Mouse (Mus musculus): ENCODE data around the gene Lyrm9.

Gene Lyrm9

DNA sequence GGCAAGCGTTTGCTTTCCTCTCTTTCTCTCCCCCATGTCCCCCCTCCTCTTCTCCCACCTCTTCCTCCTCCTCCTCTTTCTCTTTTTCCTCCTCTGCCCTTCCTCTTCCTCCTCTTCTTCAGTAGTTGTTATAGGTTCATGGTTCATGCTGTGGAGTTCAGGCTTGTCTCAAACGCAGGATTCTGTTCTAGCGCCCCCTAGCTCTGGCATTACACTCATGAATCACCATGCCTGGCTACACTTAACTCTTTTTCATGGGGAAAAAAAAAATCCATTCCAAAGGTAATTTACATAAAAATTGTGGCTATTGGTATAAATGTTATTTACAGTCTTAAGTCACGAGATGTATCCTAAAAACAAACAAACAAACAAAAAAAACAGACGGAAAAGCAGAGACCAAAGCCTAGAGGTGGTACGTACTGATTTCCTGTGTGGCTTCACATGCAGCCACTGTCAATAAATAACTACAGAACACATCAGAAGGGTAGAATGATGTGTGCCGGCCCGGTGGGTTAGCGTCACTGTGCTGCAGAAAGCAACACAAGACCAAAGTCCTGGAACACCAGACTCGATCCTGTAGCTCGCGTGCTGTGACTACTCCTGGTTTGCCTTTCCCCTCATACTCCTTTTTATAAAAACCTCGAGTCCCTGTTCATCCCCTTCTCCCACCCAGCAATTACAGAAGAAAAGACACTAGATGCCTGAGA is 3.4 kb upstream of the Lyrm9 start:
- H3K36me3 ChIP-seq (ENCODE audit: insufficient read depth, low read length), result no peaks in the 10 kb centered on the region
- peaks cover 38% of the 10 kb centered on the region for H3K4me1 ChIP-seq (replicated peaks; ENCODE audit: low read depth, low read length)
- no peaks in the 10 kb centered on the region for H3K9me3 ChIP-seq (ENCODE audit: low read length)
- H3K27me3 ChIP-seq (ENCODE audit: insufficient read depth, low read length), result peaks cover 62% of the 10 kb centered on the region
- no peak overlapping the region for H3K4me3 ChIP-seq (replicated peaks; ENCODE audit: low read length)
- TF ChIP-seq POU5F1 (IDR thresholded peaks at IDR 0.05; ENCODE audit: borderline replicate concordance, low read length) (no peak), NANOG (IDR thresholded peaks at IDR 0.05; ENCODE audit: borderline replicate concordance, low read length) (no peak), CTCF (conservative IDR thresholded peaks at IDR 0.05; ENCODE audit: low read length) (peak; percentile 72)

- Histone ChIP-seq H3K9me3 (ENCODE audit: low read length) (no peaks in the 10 kb centered on the region), H3K4me3 (replicated peaks; ENCODE audit: low read length) (no peak overlapping the region), H3K27me3 (ENCODE audit: insufficient read depth, low read length) (peaks cover 20% of the 10 kb centered on the region), H3K4me1 (replicated peaks; ENCODE audit: low read depth, low read length) (peaks cover 26% of the 10 kb centered on the region), H3K36me3 (ENCODE audit: insufficient read depth, low read length) (no peaks in the 10 kb centered on the region)
- TF ChIP-seq CTCF (conservative IDR thresholded peaks at IDR 0.05; ENCODE audit: low read length) (no peak), POU5F1 (IDR thresholded peaks at IDR 0.05; ENCODE audit: borderline replicate concordance, low read length) (no peak), NANOG (IDR thresholded peaks at IDR 0.05; ENCODE audit: borderline replicate concordance, low read length) (no peak)
These were observed 1.2 kb downstream of the Lyrm9 start for GRCm38 (mm10) chr11:78827546-78827945.

- TF ChIP-seq CTCF (conservative IDR thresholded peaks at IDR 0.05; ENCODE audit: low read length) (peak; percentile 16; the same call in 1 of the 2 replicates), POU5F1 (IDR thresholded peaks at IDR 0.05; ENCODE audit: borderline replicate concordance, low read length) (no peak), NANOG (IDR thresholded peaks at IDR 0.05; ENCODE audit: borderline replicate concordance, low read length) (no peak)
- H3K9me3 ChIP-seq (ENCODE audit: low read length), result no peaks in the 10 kb centered on the region
- no peaks in the 10 kb centered on the region for H3K36me3 ChIP-seq (ENCODE audit: insufficient read depth, low read length)
- H3K4me1 ChIP-seq (replicated peaks; ENCODE audit: low read depth, low read length), result peaks cover 32% of the 10 kb centered on the region
- no peak overlapping the region for H3K4me3 ChIP-seq (replicated peaks; ENCODE audit: low read length)
- H3K27me3 ChIP-seq (ENCODE audit: insufficient read depth, low read length), result peaks cover 16% of the 10 kb centered on the region
These were observed 2.0 kb downstream of the Lyrm9 start for GRCm38 (mm10) chr11:78828386-78828785.

DNA sequence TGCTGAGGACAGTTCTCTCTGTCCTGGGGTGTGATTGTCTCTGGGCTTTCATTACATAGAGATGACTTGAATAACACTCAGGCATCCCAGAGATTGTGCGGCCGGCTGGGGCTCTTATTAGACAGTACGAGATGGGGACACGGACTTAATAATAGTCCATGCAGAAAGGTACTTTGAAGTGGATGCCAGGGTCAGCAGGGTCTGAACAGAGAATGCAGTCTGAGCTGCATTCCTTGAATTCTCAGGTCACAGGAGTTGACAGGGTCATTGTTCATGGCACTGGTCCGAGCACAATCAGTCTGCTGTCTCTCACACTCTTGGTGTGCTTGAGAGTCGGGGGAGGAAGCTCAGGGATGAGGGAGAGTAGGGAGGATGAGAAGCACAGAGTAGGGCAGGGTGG is 3.0 kb downstream of the Lyrm9 start:
- H3K27me3 ChIP-seq (ENCODE audit: insufficient read depth, low read length), result peaks cover 14% of the 10 kb centered on the region
- peaks cover 32% of the 10 kb centered on the region for H3K4me1 ChIP-seq (replicated peaks; ENCODE audit: low read depth, low read length)
- no peak for TF ChIP-seq CTCF (conservative IDR thresholded peaks at IDR 0.05; ENCODE audit: low read length)
- no peak for TF ChIP-seq POU5F1 (IDR thresholded peaks at IDR 0.05; ENCODE audit: borderline replicate concordance, low read length)
- TF ChIP-seq NANOG (IDR thresholded peaks at IDR 0.05; ENCODE audit: borderline replicate concordance, low read length), result no peak

GRCm38 (mm10) chr11:78830180-78830579 is 3.8 kb downstream of the Lyrm9 start:
- Histone ChIP-seq H3K9me3 (ENCODE audit: low read length) (no peaks in the 10 kb centered on the region), H3K4me3 (replicated peaks; ENCODE audit: low read length) (no peak overlapping the region), H3K36me3 (ENCODE audit: insufficient read depth, low read length) (no peaks in the 10 kb centered on the region), H3K27me3 (ENCODE audit: insufficient read depth, low read length) (peaks cover 9% of the 10 kb centered on the region), H3K4me1 (replicated peaks; ENCODE audit: low read depth, low read length) (peaks cover 32% of the 10 kb centered on the region)
- no peak for TF ChIP-seq POU5F1 (IDR thresholded peaks at IDR 0.05; ENCODE audit: borderline replicate concordance, low read length)
- no peak for TF ChIP-seq CTCF (conservative IDR thresholded peaks at IDR 0.05; ENCODE audit: low read length)
- no peak for TF ChIP-seq NANOG (IDR thresholded peaks at IDR 0.05; ENCODE audit: borderline replicate concordance, low read length)

More for the DNA sequence above, 3.0 kb downstream of the Lyrm9 start:
- Histone ChIP-seq H3K9me3 (ENCODE audit: low read length) (no peaks in the 10 kb centered on the region), H3K4me3 (replicated peaks; ENCODE audit: low read length) (no peak overlapping the region), H3K36me3 (ENCODE audit: insufficient read depth, low read length) (no peaks in the 10 kb centered on the region)

DNA sequence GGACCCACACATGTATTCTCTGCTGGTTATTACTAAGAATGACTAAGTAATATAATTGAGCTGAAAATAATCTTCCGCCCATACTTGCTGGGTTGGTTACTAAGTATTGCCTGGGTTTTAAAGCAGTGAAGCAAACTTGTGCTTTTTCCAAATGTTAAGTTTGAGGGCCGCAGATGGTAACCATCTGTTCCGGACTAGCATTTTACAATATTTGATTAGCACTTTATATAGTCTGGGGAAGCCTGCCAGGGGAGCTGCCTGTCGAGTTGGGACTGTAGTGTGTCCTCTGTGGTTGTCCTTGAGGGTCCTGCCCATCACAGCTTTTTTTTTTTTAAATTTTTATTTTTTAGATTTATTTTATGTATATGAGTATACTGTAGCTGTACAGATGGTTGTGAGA is 5.3 kb downstream of the Lyrm9 start:
- no peak for TF ChIP-seq POU5F1 (IDR thresholded peaks at IDR 0.05; ENCODE audit: borderline replicate concordance, low read length)
- TF ChIP-seq CTCF (conservative IDR thresholded peaks at IDR 0.05; ENCODE audit: low read length), result no peak
- no peak for TF ChIP-seq NANOG (IDR thresholded peaks at IDR 0.05; ENCODE audit: borderline replicate concordance, low read length)
- Histone ChIP-seq H3K9me3 (ENCODE audit: low read length) (no peaks in the 10 kb centered on the region), H3K4me3 (replicated peaks; ENCODE audit: low read length) (no peak overlapping the region), H3K27me3 (ENCODE audit: insufficient read depth, low read length) (peaks cover 4% of the 10 kb centered on the region; the same call in 1 of the 2 replicates), H3K4me1 (replicated peaks; ENCODE audit: low read depth, low read length) (peaks cover 27% of the 10 kb centered on the region), H3K36me3 (ENCODE audit: insufficient read depth, low read length) (no peaks in the 10 kb centered on the region)

DNA sequence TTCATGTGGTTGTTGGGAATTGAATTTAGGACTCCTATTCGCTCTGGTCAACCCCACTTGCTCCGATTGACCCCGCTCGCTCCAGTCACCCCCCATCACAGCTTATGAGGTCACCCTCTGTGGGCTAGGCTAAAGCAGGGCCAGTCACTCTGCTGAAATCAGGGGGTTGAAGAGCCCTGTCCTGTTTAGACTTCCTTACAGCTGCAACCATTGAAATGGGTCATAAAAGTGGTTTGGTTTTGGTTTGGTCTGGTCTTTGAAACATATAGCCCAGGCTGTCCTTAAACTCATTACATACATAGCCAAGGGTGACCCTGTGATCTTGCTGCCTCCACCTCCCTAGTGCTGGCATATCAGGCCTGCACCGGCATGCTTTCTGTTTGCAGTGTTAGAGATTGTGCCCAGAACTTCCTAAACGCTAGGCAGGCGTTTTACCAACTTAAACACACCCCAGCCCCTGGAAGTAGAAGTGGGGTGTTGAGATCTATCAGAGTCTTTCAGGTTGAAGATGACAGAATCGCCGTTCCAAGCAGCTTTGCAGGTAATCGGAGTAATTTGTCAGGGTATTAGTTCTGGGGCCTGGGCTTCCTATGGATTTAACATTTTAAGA is 5.8 kb downstream of the Lyrm9 start:
- TF ChIP-seq CTCF (conservative IDR thresholded peaks at IDR 0.05; ENCODE audit: low read length), result no peak
- no peak for TF ChIP-seq NANOG (IDR thresholded peaks at IDR 0.05; ENCODE audit: borderline replicate concordance, low read length)
- no peak for TF ChIP-seq POU5F1 (IDR thresholded peaks at IDR 0.05; ENCODE audit: borderline replicate concordance, low read length)
- H3K27me3 ChIP-seq (ENCODE audit: insufficient read depth, low read length), result 0 out of 2 replicates have a peak, but pooled peaks cover under 1% of the 10 kb centered on the region

DNA sequence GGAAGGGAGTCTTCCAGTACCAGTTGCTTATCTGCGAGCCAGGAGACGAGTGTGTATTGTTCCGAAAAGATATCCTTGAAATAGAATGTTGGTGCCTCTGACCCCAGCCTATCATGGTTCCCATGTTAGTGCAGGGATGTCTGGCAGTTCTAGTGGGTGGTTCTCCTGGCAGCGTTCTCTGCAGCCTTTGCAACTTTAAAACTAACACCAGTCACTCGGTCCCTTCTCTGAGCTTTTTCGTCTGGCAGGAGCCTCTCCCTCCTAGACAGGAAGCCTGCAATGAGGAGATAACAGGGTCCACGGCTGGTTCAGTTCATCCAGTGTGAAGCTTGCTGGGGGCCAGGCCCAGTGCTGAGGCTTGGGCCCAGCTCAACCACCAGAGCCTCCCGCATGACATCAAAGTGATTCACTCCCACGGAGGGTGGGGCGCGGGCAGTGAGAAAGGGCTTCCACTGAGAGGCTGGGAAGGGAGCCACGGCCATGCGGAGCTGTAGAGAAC is 6.5 kb downstream of the Lyrm9 start:
- Histone ChIP-seq H3K27me3 (ENCODE audit: insufficient read depth, low read length) (no peaks in the 10 kb centered on the region), H3K4me3 (replicated peaks; ENCODE audit: low read length) (no peak overlapping the region), H3K4me1 (replicated peaks; ENCODE audit: low read depth, low read length) (peaks cover 16% of the 10 kb centered on the region), H3K36me3 (ENCODE audit: insufficient read depth, low read length) (no peaks in the 10 kb centered on the region), H3K9me3 (ENCODE audit: low read length) (no peaks in the 10 kb centered on the region)
- TF ChIP-seq POU5F1 (IDR thresholded peaks at IDR 0.05; ENCODE audit: borderline replicate concordance, low read length) (no peak), NANOG (IDR thresholded peaks at IDR 0.05; ENCODE audit: borderline replicate concordance, low read length) (no peak), CTCF (conservative IDR thresholded peaks at IDR 0.05; ENCODE audit: low read length) (no peak)

More for the DNA sequence above, 5.8 kb downstream of the Lyrm9 start:
- H3K9me3 ChIP-seq (ENCODE audit: low read length), result no peaks in the 10 kb centered on the region
- H3K36me3 ChIP-seq (ENCODE audit: insufficient read depth, low read length), result no peaks in the 10 kb centered on the region
- no peak overlapping the region for H3K4me3 ChIP-seq (replicated peaks; ENCODE audit: low read length)
- peaks cover 22% of the 10 kb centered on the region for H3K4me1 ChIP-seq (replicated peaks; ENCODE audit: low read depth, low read length)

Data from E14TG2a.4 (cell line).